Mouse (Mus musculus): ENCODE measurements at regions not wholly inside any gene's neighbourhood (a gene's known extent, or its start where the extent isn't known, plus 50 kb on each side); places are given as distances from the start of the nearest gene placed in this dataset.

- DNase-seq: no peak
Observed at GRCm38 (mm10) chr13:59956441-59956840, 133.5 kb upstream of the Tut7 start.

GRCm38 (mm10) chr13:59952809-59953208 is 129.9 kb upstream of the Tut7 start:
- no peak for DNase-seq

GRCm38 (mm10) chr13:59952116-59952515 is 129.2 kb upstream of the Tut7 start:
- no peak for DNase-seq

- DNase-seq: no peak
Observed at GRCm38 (mm10) chr13:59950281-59950680, 127.3 kb upstream of the Tut7 start.

GRCm38 (mm10) chr13:59949471-59949870 is 126.5 kb upstream of the Tut7 start:
- no peak for DNase-seq

GRCm38 (mm10) chr13:59948496-59949138 is 125.7 kb upstream of the Tut7 start:
- peak; percentile 24 to 65 for DNase-seq

- no peak for DNase-seq
Observed at GRCm38 (mm10) chr13:59947461-59947860, 124.5 kb upstream of the Tut7 start.

GRCm38 (mm10) chr13:59946509-59946908 is 123.6 kb upstream of the Tut7 start:
- DNase-seq: no peak

GRCm38 (mm10) chr13:59945631-59946030 is 122.7 kb upstream of the Tut7 start:
- no peak for DNase-seq

GRCm38 (mm10) chr13:59943602-59944140 is 120.7 kb upstream of the Tut7 start:
- no peak for DNase-seq

GRCm38 (mm10) chr13:59943020-59943419 is 120.1 kb upstream of the Tut7 start:
- no peak for DNase-seq

- DNase-seq: no peak
Observed at GRCm38 (mm10) chr13:59941519-59941918, 118.6 kb upstream of the Tut7 start.

- DNase-seq: no peak
Observed at GRCm38 (mm10) chr13:59940414-59941205, 117.7 kb upstream of the Tut7 start.

GRCm38 (mm10) chr13:59939886-59940285 is 116.9 kb upstream of the Tut7 start:
- no peak for DNase-seq

- no peak for DNase-seq
Observed at GRCm38 (mm10) chr13:59937147-59937546, 114.2 kb upstream of the Tut7 start.

GRCm38 (mm10) chr13:59934556-59934955 is 111.6 kb upstream of the Tut7 start:
- DNase-seq: no peak

- DNase-seq: no peak
Observed at GRCm38 (mm10) chr13:59934093-59934492, 111.1 kb upstream of the Tut7 start.

- DNase-seq: no peak
Observed at GRCm38 (mm10) chr13:59927379-59928111, 104.6 kb upstream of the Tut7 start.

- peak in 1 of 2 experiments; percentile 30 for DNase-seq
Observed at GRCm38 (mm10) chr13:59925845-59926481, 103.0 kb upstream of the Tut7 start.

- DNase-seq: no peak
Observed at GRCm38 (mm10) chr13:59917185-59917584, 94.2 kb upstream of the Tut7 start.

GRCm38 (mm10) chr13:59916166-59917044 is 93.5 kb upstream of the Tut7 start:
- peak in 1 of 2 experiments; percentile 46 for DNase-seq

- no peak for DNase-seq
Observed at GRCm38 (mm10) chr13:59915734-59916133, 92.8 kb upstream of the Tut7 start.
